Mouse (Mus musculus): ENCODE data around the gene Nt5dc1.
"Not testable (repeated sequence)": the region's sequence is repeated elsewhere in the genome, so short reads cannot be mapped to it uniquely, and the experiment has no call there.

Nt5dc1 gene

GRCm38 (mm10) chr10:34316571-34317216 is 101.7 kb downstream of the Nt5dc1 start:
- in situ Hi-C loops (cut with MboI; ENCODE audit: unreplicated experiment in 2 of 2): no loop called here

- in situ Hi-C loops (cut with MboI; ENCODE audit: unreplicated experiment in 2 of 2): no loop called here
Measured at GRCm38 (mm10) chr10:34312536-34312935, 105.8 kb downstream of the Nt5dc1 start.

- in situ Hi-C loops (cut with MboI; ENCODE audit: unreplicated experiment in 2 of 2): no loop called here
Measured at GRCm38 (mm10) chr10:34309915-34310685, 108.3 kb downstream of the Nt5dc1 start.

- in situ Hi-C loops (cut with MboI; ENCODE audit: unreplicated experiment in 2 of 2): no loop called here
Measured at GRCm38 (mm10) chr10:34307070-34307469, 111.3 kb downstream of the Nt5dc1 start.

GRCm38 (mm10) chr10:34300368-34300767 is 118.0 kb downstream of the Nt5dc1 start:
- in situ Hi-C loops (cut with MboI; ENCODE audit: unreplicated experiment in 2 of 2): no loop called here

- in situ Hi-C loops (cut with MboI; ENCODE audit: unreplicated experiment in 2 of 2): loop anchor here in 1 of 2 experiments (5.0 kb wide), 1 partner anchor 281 kb away; the partner anchor contains the start of gene Rwdd1
Measured at GRCm38 (mm10) chr10:34297980-34298753, 120.2 kb downstream of the Nt5dc1 start.

- in situ Hi-C loops (cut with MboI; ENCODE audit: unreplicated experiment in 2 of 2): loop anchor here in 1 of 2 experiments (5.0 kb wide), 1 partner anchor 280 kb away; the partner anchor contains the start of gene Rwdd1
Measured at GRCm38 (mm10) chr10:34297299-34297979, 120.9 kb downstream of the Nt5dc1 start, which contains the start of gene Tspyl4. Tspyl4 (plus strand) TSS chr10:34297442.

- in situ Hi-C loops (cut with MboI; ENCODE audit: unreplicated experiment in 2 of 2): loop anchor here in 1 of 2 experiments (5.0 kb wide), 1 partner anchor 280 kb away; the partner anchor contains the start of gene Rwdd1
Measured at GRCm38 (mm10) chr10:34296911-34297298, 121.4 kb downstream of the Nt5dc1 start.

- in situ Hi-C loops (cut with MboI; ENCODE audit: unreplicated experiment in 2 of 2): loop anchor here in 1 of 2 experiments (5.0 kb wide), 1 partner anchor 265 kb away; the partner anchor contains the start of gene Rwdd1
Measured at GRCm38 (mm10) chr10:34282420-34283238, 135.7 kb downstream of the Nt5dc1 start.

- in situ Hi-C loops (cut with MboI; ENCODE audit: unreplicated experiment in 2 of 2): loop anchor here in 1 of 2 experiments (5.0 kb wide), 1 partner anchor 265 kb away; the partner anchor contains the start of gene Rwdd1
Measured at GRCm38 (mm10) chr10:34281962-34282388, 136.4 kb downstream of the Nt5dc1 start, which contains the start of gene Tspyl1. Tspyl1 (plus strand) TSS chr10:34282190.

GRCm38 (mm10) chr10:34281211-34281961 is 137.0 kb downstream of the Nt5dc1 start:
- in situ Hi-C loops (cut with MboI; ENCODE audit: unreplicated experiment in 2 of 2): loop anchor here in 1 of 2 experiments (5.0 kb wide), 1 partner anchor 264 kb away; the partner anchor contains the start of gene Rwdd1

GRCm38 (mm10) chr10:34280591-34281175 is 137.7 kb downstream of the Nt5dc1 start:
- in situ Hi-C loops (cut with MboI; ENCODE audit: unreplicated experiment in 2 of 2): loop anchor here in 1 of 2 experiments (5.0 kb wide), 1 partner anchor 263 kb away; the partner anchor contains the start of gene Rwdd1

- in situ Hi-C loops (cut with MboI; ENCODE audit: unreplicated experiment in 2 of 2): no loop called here
Measured at GRCm38 (mm10) chr10:34271681-34272080, 146.7 kb downstream of the Nt5dc1 start.

GRCm38 (mm10) chr10:34267312-34268070 is 150.9 kb downstream of the Nt5dc1 start:
- in situ Hi-C loops (cut with MboI; ENCODE audit: unreplicated experiment in 2 of 2): no loop called here

GRCm38 (mm10) chr10:34265106-34265505 is 153.2 kb downstream of the Nt5dc1 start:
- in situ Hi-C loops (cut with MboI; ENCODE audit: unreplicated experiment in 2 of 2): no loop called here

GRCm38 (mm10) chr10:34252833-34253232 is 165.5 kb downstream of the Nt5dc1 start:
- in situ Hi-C loops (cut with MboI; ENCODE audit: unreplicated experiment in 2 of 2): not testable (repeated sequence)

GRCm38 (mm10) chr10:34249594-34249993 is 168.8 kb downstream of the Nt5dc1 start:
- in situ Hi-C loops (cut with MboI; ENCODE audit: unreplicated experiment in 2 of 2): no loop called here
